Mouse (Mus musculus) CD8-positive naive resting alpha-beta T cell, adult 57 days (primary cell): Measurements from ENCODE around the gene Garem2. TPM values are rescaled to one million over a fixed set of nuclear protein-coding genes. Genes with fewer than 3 reads are reported as not detected.

Experiments used
- total RNA-seq: library from RNA; stranded (reverse); gene quantifications from one replicate; pipeline ENCODE4 v1.2.4, GENCODE M21; 2023

Garem2 gene
- not detected for total RNA-seq

GRCm38 (mm10) chr5:30104841-30105667 is at the start of gene Garem2:
Garem2 (plus strand) TSS chr5:30105161.

GRCm38 (mm10) chr5:30072825-30073821 is 31.8 kb upstream of the Garem2 start, which contains the start of gene Tyms:
Tyms (minus strand) TSS chr5:30073617.

GRCm38 (mm10) chr5:30105668-30106300 is 823 bp downstream of the Garem2 start, which contains the start of gene 3110082J24Rik:
3110082J24Rik (minus strand) TSS chr5:30106086.

DNA sequence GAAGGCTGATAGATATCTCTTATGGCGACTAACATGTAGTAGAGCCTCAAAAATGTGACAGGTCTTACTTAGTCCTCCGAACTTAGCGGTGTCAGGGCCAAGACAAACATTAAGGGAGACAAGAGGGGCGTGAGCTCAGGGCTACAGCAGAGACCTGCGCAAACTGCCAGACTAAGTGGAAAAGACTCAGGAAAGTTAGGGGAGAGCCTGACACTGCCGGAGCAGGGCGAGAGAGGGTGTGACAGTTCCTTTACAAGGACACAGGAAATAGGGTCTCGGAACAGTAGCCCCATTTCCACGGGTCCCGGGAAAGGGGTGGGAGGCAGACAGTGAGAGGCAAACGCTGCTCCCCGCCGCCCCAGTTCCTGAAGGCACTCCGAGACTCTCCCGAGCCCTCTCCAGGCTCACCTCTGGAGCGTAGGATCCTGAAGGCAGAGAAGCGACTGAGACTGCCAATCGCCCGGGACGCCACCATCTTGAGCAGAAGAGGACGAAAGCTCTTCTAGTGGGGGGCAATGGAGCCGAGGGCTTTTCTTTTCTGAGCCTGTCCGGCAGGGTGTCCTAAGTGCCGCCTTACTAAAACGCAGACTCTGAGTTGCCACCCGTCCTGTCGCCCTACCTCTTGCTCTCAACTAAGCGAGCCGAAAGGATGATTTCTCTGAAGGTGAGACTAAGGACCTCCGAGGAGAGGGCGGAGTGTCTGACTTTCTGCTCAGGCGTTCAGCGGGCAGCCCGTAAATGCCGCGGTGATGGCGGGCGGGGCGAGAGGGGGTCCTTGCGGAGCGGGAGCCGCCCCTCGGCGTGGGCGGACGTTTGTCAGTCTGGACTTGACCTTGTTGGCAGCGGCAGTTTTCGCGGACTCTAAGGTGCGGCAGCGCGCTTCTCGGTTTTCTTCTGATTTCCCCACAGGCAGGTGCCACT is 49.8 kb downstream of the Garem2 start, which contains the start of the genes Hadha and Hadhb:
Hadha (minus strand) TSS at position 689 of the 921 bp plus-strand sequence.
Hadhb (plus strand) TSS at position 775 of the 921 bp plus-strand sequence.

Other genes starting within 250 kb of the Garem2 start
- not detected for gene Il6, start 92.0 kb upstream of the Garem2 start, total RNA-seq
- 7.1 TPM for gene Tyms, start 31.5 kb upstream of the Garem2 start, total RNA-seq
- not detected for gene 3110082J24Rik, start 925 bp downstream of the Garem2 start, total RNA-seq
- gene Hadha, start 50.0 kb downstream of the Garem2 start, total RNA-seq = 105 TPM
- 97.6 TPM for gene Hadhb, start 50.1 kb downstream of the Garem2 start, total RNA-seq
- not detected for gene Adgrf3, start 100.6 kb downstream of the Garem2 start, total RNA-seq
- gene Selenoi, start 127.4 kb downstream of the Garem2 start, total RNA-seq = 27.3 TPM
- gene Drc1, start 176.2 kb downstream of the Garem2 start, total RNA-seq = 35.4 TPM